Mouse (Mus musculus) stomach, embryonic 14.5 days (tissue): ENCODE data around the gene Higd1a. TPM values are rescaled to one million over a fixed set of nuclear protein-coding genes. Genes with fewer than 3 reads are reported as not detected.

ENCODE experiments used
- ATAC-seq: fragments of 200-750 bp; cut with Nextera tagmentation; 2 replicates; pipeline ENCODE4 v1.8.0; 2017; ENCODE audit warnings: low read depth, moderate TSS enrichment; ENCODE audit not compliant: insufficient number of reproducible peaks, insufficient read depth, low FRiP score
- H3K27ac ChIP-seq: fragments of 300-500 bp; sonication (generic); 2 replicates; pipeline ENCODE4 v1.5.1; 2014; ENCODE audit warnings: mild to moderate bottlenecking, low read length, moderate library complexity, mixed read lengths
- H3K27me3 ChIP-seq: fragments of 300-500 bp; sonication (generic); 2 replicates; pipeline ENCODE4 v1.6.1; 2014; ENCODE audit warnings: low read length, control low read depth, mixed read lengths; ENCODE audit not compliant: control insufficient read depth, insufficient read depth
- H3K36me3 ChIP-seq: fragments of 300-500 bp; sonication (generic); 2 replicates; pipeline ENCODE4 v1.6.1; 2014; ENCODE audit warnings: mild to moderate bottlenecking, control low read depth, low read length, moderate library complexity, mixed read lengths; ENCODE audit not compliant: control insufficient read depth, insufficient read depth
- H3K4me1 ChIP-seq: fragments of 300-500 bp; sonication (generic); 2 replicates; pipeline ENCODE4 v1.6.1; 2014; ENCODE audit warnings: low read length, control low read depth, mixed read lengths; ENCODE audit not compliant: control insufficient read depth, insufficient read depth
- H3K4me2 ChIP-seq: fragments of 300-500 bp; sonication (generic); replicated peaks from 2 replicates; pipeline ENCODE4 v1.6.1; 2014; ENCODE audit warnings: low read depth, low read length, control low read depth
- H3K4me3 ChIP-seq: fragments of 300-500 bp; sonication (generic); 2 replicates; pipeline ENCODE4 v1.5.1; 2014; ENCODE audit warnings: low read depth, low read length, control low read depth
- H3K9ac ChIP-seq: fragments of 300-500 bp; sonication (generic); replicated peaks from 2 replicates; pipeline ENCODE4 v1.6.1; 2014; ENCODE audit warnings: low read depth, mild to moderate bottlenecking, control low read depth, low read length, moderate library complexity, mixed read lengths
- H3K9me3 ChIP-seq: fragments of 300-500 bp; sonication (generic); 2 replicates; pipeline ENCODE4 v1.6.1; 2016; ENCODE audit warnings: low read depth, low read length, control low read depth; ENCODE audit not compliant: control insufficient read depth
- WGBS: fragments of 180-500 bp; shearing (Covaris S2); extraction: QIAGEN DNeasy Blood & Tissue Kit; methylation state at CpG from one replicate; pipeline ENCODE4 v1.1.7; 2014; 5-methylcytosine and 5-hydroxymethylcytosine counted together
- polyA plus RNA-seq: library from polyadenylated mRNA; unstranded; fragments of >200 nt; fragmentation: Nextera tagmentation; extraction: Ambion mirVana; gene quantifications from 2 replicates; pipeline ENCODE4 v1.2.1, GENCODE M21; 2014

Gene Higd1a
- polyA plus RNA-seq, 1 experiment from 2014 or later = 289 TPM

GRCm38 (mm10) chr9:121900282-121900855 is 42.2 kb upstream of the Higd1a start:
- Histone ChIP-seq H3K9ac (no peak overlapping the region), H3K4me3 (no peak overlapping the region), H3K4me1 (peaks cover 8% of the 10 kb centered on the region; the same call in 1 of the 2 replicates), H3K27ac (no peak overlapping the region), H3K4me2 (no peak overlapping the region), H3K27me3 (no peaks in the 10 kb centered on the region), H3K9me3 (no peaks in the 10 kb centered on the region), H3K36me3 (no peaks in the 10 kb centered on the region)
- WGBS = 80% methylated on average over 5 of the region's 5 CpGs
- no peak for ATAC-seq

- Histone ChIP-seq H3K36me3 (no peaks in the 10 kb centered on the region), H3K27ac (no peak overlapping the region), H3K27me3 (no peaks in the 10 kb centered on the region), H3K4me3 (no peak overlapping the region), H3K4me1 (peaks cover 12% of the 10 kb centered on the region; the same call in 1 of the 2 replicates), H3K4me2 (no peak overlapping the region), H3K9me3 (no peaks in the 10 kb centered on the region), H3K9ac (no peak overlapping the region)
- 59% methylated on average over 6 of the region's 6 CpGs for WGBS
- no peak for ATAC-seq
These were observed 41.1 kb upstream of the Higd1a start for GRCm38 (mm10) chr9:121899306-121899705.

- no peak for ATAC-seq
- Histone ChIP-seq H3K9me3 (no peaks in the 10 kb centered on the region), H3K27ac (peak within 1 kb of the TSS; percentile 57; the same call in 1 of the 2 replicates), H3K9ac (no peak within 1 kb of the TSS), H3K4me2 (no peak within 1 kb of the TSS), H3K4me3 (no peak within 1 kb of the TSS), H3K27me3 (no peaks in the 10 kb centered on the region), H3K36me3 (no peaks in the 10 kb centered on the region), H3K4me1 (peaks cover 16% of the 10 kb centered on the region; the same call in 1 of the 2 replicates)
- 76% methylated on average over 9 of the region's 9 CpGs for WGBS
These were observed 40.1 kb upstream of the Higd1a start, which contains the start of gene Ackr2 for GRCm38 (mm10) chr9:121898245-121898644. Gene Ackr2 (plus strand): TSS chr9:121898355.

- Histone ChIP-seq H3K9me3 (no peaks in the 10 kb centered on the region), H3K9ac (no peak overlapping the region), H3K4me2 (no peak overlapping the region), H3K4me1 (peaks cover 16% of the 10 kb centered on the region; the same call in 1 of the 2 replicates), H3K27me3 (no peaks in the 10 kb centered on the region), H3K4me3 (no peak overlapping the region), H3K27ac (peak overlapping the region; percentile 62), H3K36me3 (no peaks in the 10 kb centered on the region)
- 57% methylated on average over 4 of the region's 4 CpGs for WGBS
- ATAC-seq = peak; percentile 35; the same call in 1 of the 2 replicates
These were observed 38.7 kb upstream of the Higd1a start for GRCm38 (mm10) chr9:121896820-121897219.

- WGBS = 59% methylated on average over 7 of the region's 7 CpGs
- Histone ChIP-seq H3K9me3 (no peaks in the 10 kb centered on the region), H3K4me3 (no peak overlapping the region), H3K9ac (no peak overlapping the region), H3K27ac (peak overlapping the region; percentile 21; the same call in 1 of the 2 replicates), H3K36me3 (no peaks in the 10 kb centered on the region), H3K4me1 (peaks cover 22% of the 10 kb centered on the region), H3K4me2 (0 out of 2 replicates have a peak overlapping the region, but pooled peaks have one; percentile 4), H3K27me3 (no peaks in the 10 kb centered on the region)
- ATAC-seq = no peak
These were observed 37.3 kb upstream of the Higd1a start for GRCm38 (mm10) chr9:121895392-121895993.

GRCm38 (mm10) chr9:121894447-121894846 is 36.3 kb upstream of the Higd1a start:
- peaks cover 25% of the 10 kb centered on the region for H3K4me1 ChIP-seq
- H3K9ac ChIP-seq = no peak overlapping the region
- H3K27ac ChIP-seq = no peak overlapping the region; the same call in 1 of the 2 replicates
- WGBS = 72% methylated on average over 7 of the region's 7 CpGs
- no peak overlapping the region for H3K4me3 ChIP-seq
- no peak overlapping the region for H3K4me2 ChIP-seq
- H3K36me3 ChIP-seq = no peaks in the 10 kb centered on the region
- ATAC-seq = no peak
- H3K27me3 ChIP-seq = no peaks in the 10 kb centered on the region
- no peaks in the 10 kb centered on the region for H3K9me3 ChIP-seq

GRCm38 (mm10) chr9:121892057-121892687 is 34.0 kb upstream of the Higd1a start:
- no peak for ATAC-seq
- peaks cover 25% of the 10 kb centered on the region for H3K4me1 ChIP-seq
- no peak overlapping the region for H3K9ac ChIP-seq
- WGBS = 81% methylated on average over 12 of the region's 12 CpGs
- H3K36me3 ChIP-seq = no peaks in the 10 kb centered on the region
- no peak overlapping the region for H3K4me2 ChIP-seq
- no peaks in the 10 kb centered on the region for H3K9me3 ChIP-seq
- no peak overlapping the region for H3K27ac ChIP-seq
- no peak overlapping the region for H3K4me3 ChIP-seq
- no peaks in the 10 kb centered on the region for H3K27me3 ChIP-seq

GRCm38 (mm10) chr9:121891301-121891700 is 33.1 kb upstream of the Higd1a start:
- H3K4me3 ChIP-seq = no peak overlapping the region
- ATAC-seq = no peak
- H3K27me3 ChIP-seq = no peaks in the 10 kb centered on the region
- no peak overlapping the region for H3K9ac ChIP-seq
- H3K4me1 ChIP-seq = peaks cover 20% of the 10 kb centered on the region
- H3K36me3 ChIP-seq = no peaks in the 10 kb centered on the region
- 87% methylated on average over 9 of the region's 9 CpGs for WGBS
- H3K9me3 ChIP-seq = no peaks in the 10 kb centered on the region
- no peak overlapping the region for H3K4me2 ChIP-seq
- H3K27ac ChIP-seq = no peak overlapping the region
